Mouse (Mus musculus) heart, postnatal 0 days (tissue): Measurements from ENCODE around the gene Hoxc8.

Experiments
- CTCF ChIP-seq: IDR thresholded peaks from 2 replicates; pipeline ENCODE4 v1.5.1; 2016; ENCODE audit warnings: antibody characterized with exemption, control low read depth, low read depth
- EP300 ChIP-seq: IDR thresholded peaks from 2 replicates; pipeline ENCODE4 v1.6.1; 2016; ENCODE audit warnings: antibody characterized with exemption, low read depth

- TF ChIP-seq CTCF (no peak), EP300 (no peak)
These were observed 10.1 kb upstream of the Hoxc8 start for GRCm38 (mm10) chr15:102980352-102980751.
